Mouse (Mus musculus): ENCODE results near the gene Plekhj1. TPM values are rescaled to one million over a fixed set of nuclear protein-coding genes. Genes with fewer than 3 reads are reported as not detected.
A peak's percentile ranks its signal among the peaks of the same experiment; 100 is the strongest.
"Not testable (repeated sequence)": the region's sequence is repeated elsewhere in the genome, so short reads cannot be mapped to it uniquely, and the experiment has no call there.

Plekhj1 gene
- polyA plus RNA-seq, 1 experiment = 122 TPM

GRCm38 (mm10) chr10:80817164-80817563 is 18.7 kb upstream of the Plekhj1 start:
- peaks cover 6% of the 10 kb centered on the region; the same call in 1 of the 2 replicates for H3K4me1 ChIP-seq (ENCODE audit: control insufficient read depth, insufficient read depth, low read length)
- no peak overlapping the region for H3K4me3 ChIP-seq (ENCODE audit: insufficient read depth, low read length)
- H3K27ac ChIP-seq (ENCODE audit: insufficient read depth, low read depth, low read length) = no peak overlapping the region
- TF ChIP-seq POLR2A (IDR thresholded peaks at IDR 0.05; ENCODE audit: borderline replicate concordance, low read depth, low read length) (no peak), CTCF (IDR thresholded peaks at IDR 0.05; ENCODE audit: low read depth, low read length) (no peak)

- not testable (repeated sequence) for H3K4me1 ChIP-seq (ENCODE audit: control insufficient read depth, insufficient read depth, low read length); H3K27ac ChIP-seq (ENCODE audit: insufficient read depth, low read depth, low read length); H3K4me3 ChIP-seq (ENCODE audit: insufficient read depth, low read length)
These were observed 17.9 kb upstream of the Plekhj1 start for GRCm38 (mm10) chr10:80816303-80816702.

DNA sequence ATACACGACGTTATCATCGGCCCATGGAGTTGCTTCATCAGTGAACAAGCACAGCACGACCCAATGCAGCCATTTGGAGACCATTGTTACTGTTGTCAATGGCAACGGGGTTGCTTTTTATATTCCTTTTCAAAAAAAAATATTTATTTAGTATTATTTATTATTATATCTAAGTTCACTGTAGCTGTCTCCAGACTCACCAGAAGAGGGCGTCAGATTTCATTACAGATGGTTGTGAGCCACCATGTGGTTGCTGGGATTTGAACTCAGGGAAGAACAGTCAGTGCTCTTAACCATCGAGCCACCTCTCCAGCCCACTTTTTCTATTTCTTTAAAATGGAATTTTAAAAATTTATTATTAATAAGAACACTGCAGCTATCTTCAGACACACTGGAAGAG is 16.4 kb upstream of the Plekhj1 start:
- Histone ChIP-seq H3K27ac (ENCODE audit: insufficient read depth, low read depth, low read length) (no peak overlapping the region), H3K4me3 (ENCODE audit: insufficient read depth, low read length) (no peak overlapping the region), H3K4me1 (ENCODE audit: control insufficient read depth, insufficient read depth, low read length) (peaks cover 6% of the 10 kb centered on the region; the same call in 1 of the 2 replicates)
- no peak for TF ChIP-seq POLR2A (IDR thresholded peaks at IDR 0.05; ENCODE audit: borderline replicate concordance, low read depth, low read length)
- TF ChIP-seq CTCF (IDR thresholded peaks at IDR 0.05; ENCODE audit: low read depth, low read length) = no peak

GRCm38 (mm10) chr10:80813366-80813765 is 14.9 kb upstream of the Plekhj1 start, which contains the start of gene Jsrp1:
Jsrp1 (minus strand) TSS chr10:80813498.
- TF ChIP-seq POLR2A (IDR thresholded peaks at IDR 0.05; ENCODE audit: borderline replicate concordance, low read depth, low read length) (no peak), CTCF (IDR thresholded peaks at IDR 0.05; ENCODE audit: low read depth, low read length) (no peak)
- H3K4me3 ChIP-seq (ENCODE audit: insufficient read depth, low read length) = no peak within 1 kb of the TSS
- H3K27ac ChIP-seq (ENCODE audit: insufficient read depth, low read depth, low read length) = no peak within 1 kb of the TSS
- H3K4me1 ChIP-seq (ENCODE audit: control insufficient read depth, insufficient read depth, low read length) = peaks cover 6% of the 10 kb centered on the region; the same call in 1 of the 2 replicates

DNA sequence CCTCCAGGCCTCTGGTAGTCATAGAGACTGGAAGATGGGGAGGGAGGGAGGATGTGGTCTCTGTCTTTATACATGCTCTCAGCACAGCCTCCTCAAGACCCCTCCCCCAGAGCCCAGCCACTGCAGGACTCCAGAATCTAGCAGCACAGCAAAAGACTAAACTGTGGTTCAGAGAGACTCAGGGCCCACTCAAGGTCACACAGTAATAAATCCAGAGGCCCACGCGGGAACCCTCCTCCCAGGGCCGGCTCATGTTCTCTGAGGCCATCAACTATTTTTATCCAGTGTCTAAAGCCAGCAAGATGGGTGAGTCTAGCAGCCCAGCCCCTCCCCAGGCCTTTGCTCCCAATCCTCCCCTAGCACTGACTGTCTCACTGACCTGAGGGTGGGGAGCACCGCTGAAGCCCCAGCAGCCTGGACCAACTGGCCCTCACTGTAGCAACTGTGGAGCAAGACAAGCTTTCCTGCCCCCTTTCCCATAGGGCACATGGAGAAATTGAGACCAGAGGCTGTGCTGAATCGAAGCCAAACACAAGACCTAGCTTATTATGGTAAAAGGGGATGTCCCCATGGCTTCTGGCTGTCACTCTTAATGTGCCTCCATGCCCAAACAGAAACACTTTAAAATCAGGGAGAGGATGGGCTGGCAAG is 14.1 kb upstream of the Plekhj1 start:
- Histone ChIP-seq H3K4me3 (ENCODE audit: insufficient read depth, low read length) (no peak overlapping the region), H3K27ac (ENCODE audit: insufficient read depth, low read depth, low read length) (no peak overlapping the region), H3K4me1 (ENCODE audit: control insufficient read depth, insufficient read depth, low read length) (peaks cover 8% of the 10 kb centered on the region)
- TF ChIP-seq CTCF (IDR thresholded peaks at IDR 0.05; ENCODE audit: low read depth, low read length) (no peak), POLR2A (IDR thresholded peaks at IDR 0.05; ENCODE audit: borderline replicate concordance, low read depth, low read length) (no peak)

- Histone ChIP-seq H3K4me1 (ENCODE audit: control insufficient read depth, insufficient read depth, low read length) (peaks cover 8% of the 10 kb centered on the region), H3K4me3 (ENCODE audit: insufficient read depth, low read length) (no peak overlapping the region), H3K27ac (ENCODE audit: insufficient read depth, low read depth, low read length) (no peak overlapping the region)
- TF ChIP-seq CTCF (IDR thresholded peaks at IDR 0.05; ENCODE audit: low read depth, low read length) (no peak), POLR2A (IDR thresholded peaks at IDR 0.05; ENCODE audit: borderline replicate concordance, low read depth, low read length) (no peak)
These were observed 11.7 kb upstream of the Plekhj1 start for GRCm38 (mm10) chr10:80810084-80810483.

- Histone ChIP-seq H3K4me3 (ENCODE audit: insufficient read depth, low read length) (no peak overlapping the region), H3K27ac (ENCODE audit: insufficient read depth, low read depth, low read length) (no peak overlapping the region), H3K4me1 (ENCODE audit: control insufficient read depth, insufficient read depth, low read length) (peaks cover 8% of the 10 kb centered on the region)
- TF ChIP-seq CTCF (IDR thresholded peaks at IDR 0.05; ENCODE audit: low read depth, low read length) (no peak), POLR2A (IDR thresholded peaks at IDR 0.05; ENCODE audit: borderline replicate concordance, low read depth, low read length) (no peak)
These were observed 10.7 kb upstream of the Plekhj1 start for GRCm38 (mm10) chr10:80808985-80809632.

GRCm38 (mm10) chr10:80808099-80808984 is 9.9 kb upstream of the Plekhj1 start:
- no peak for TF ChIP-seq CTCF (IDR thresholded peaks at IDR 0.05; ENCODE audit: low read depth, low read length)
- Histone ChIP-seq H3K27ac (ENCODE audit: insufficient read depth, low read depth, low read length) (no peak overlapping the region), H3K4me3 (ENCODE audit: insufficient read depth, low read length) (no peak overlapping the region), H3K4me1 (ENCODE audit: control insufficient read depth, insufficient read depth, low read length) (peaks cover 8% of the 10 kb centered on the region)

DNA sequence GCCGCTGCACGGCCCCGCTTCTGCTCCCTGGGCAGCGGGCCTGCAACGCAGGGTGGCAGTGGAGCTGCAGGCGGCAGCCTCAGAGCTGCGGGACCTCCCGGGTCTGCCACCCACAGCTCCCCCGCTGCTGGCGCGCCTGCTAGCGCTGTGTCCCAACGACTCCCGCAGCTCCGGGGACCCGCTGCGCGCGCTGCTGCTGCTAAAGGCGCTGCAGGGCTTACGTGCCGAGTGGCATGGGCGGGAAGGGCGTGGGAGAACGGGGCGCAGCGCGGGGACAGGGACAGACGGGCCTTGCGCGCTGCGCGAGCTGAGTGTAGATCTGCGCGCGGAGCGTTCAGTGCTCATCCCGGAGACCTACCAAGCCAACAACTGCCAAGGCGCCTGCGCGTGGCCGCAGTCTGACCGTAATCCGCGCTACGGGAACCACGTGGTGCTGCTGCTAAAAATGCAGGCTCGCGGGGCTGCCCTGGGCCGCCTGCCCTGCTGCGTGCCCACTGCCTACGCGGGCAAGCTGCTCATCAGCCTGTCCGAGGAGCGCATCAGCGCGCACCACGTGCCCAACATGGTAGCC is 8.7 kb upstream of the Plekhj1 start:
- H3K4me1 ChIP-seq (ENCODE audit: control insufficient read depth, insufficient read depth, low read length) = peaks cover 2% of the 10 kb centered on the region; the same call in 1 of the 2 replicates
- no peak for TF ChIP-seq CTCF (IDR thresholded peaks at IDR 0.05; ENCODE audit: low read depth, low read length)
- peak overlapping the region; percentile 46; the same call in 1 of the 2 replicates for H3K27ac ChIP-seq (ENCODE audit: insufficient read depth, low read depth, low read length)
- peak overlapping the region; percentile 69 for H3K4me3 ChIP-seq (ENCODE audit: insufficient read depth, low read length)

Measured in bone marrow macrophage, adult 2 months (primary cell).